Mouse (Mus musculus): ENCODE results near the gene Zbtb14.

Gene Zbtb14

GRCm38 (mm10) chr17:69382511-69383100 lies at the start of gene Zbtb14:
TSS of gene Zbtb14 (plus strand) at chr17:69383050.
- peak; percentile 98 for DNase-seq (ENCODE audit: low read depth, low spot score)

GRCm38 (mm10) chr17:69346056-69346455 lies 36.8 kb upstream of the Zbtb14 start:
- no peak for DNase-seq (ENCODE audit: low read depth, low spot score)

GRCm38 (mm10) chr17:69349014-69349531 lies 33.8 kb upstream of the Zbtb14 start:
- DNase-seq (ENCODE audit: low read depth, low spot score): peak; percentile 83

- DNase-seq (ENCODE audit: low read depth, low spot score): peak; percentile 37
Observed at GRCm38 (mm10) chr17:69365049-69365448, 17.8 kb upstream of the Zbtb14 start.

- no peak for DNase-seq (ENCODE audit: low read depth, low spot score)
Observed at GRCm38 (mm10) chr17:69380838-69381237, 2.0 kb upstream of the Zbtb14 start.

- peak; percentile 87 for DNase-seq (ENCODE audit: low read depth, low spot score)
Observed at GRCm38 (mm10) chr17:69383201-69383940, 521 bp downstream of the Zbtb14 start.

- peak; percentile 87 for DNase-seq (ENCODE audit: low read depth, low spot score)
Observed at GRCm38 (mm10) chr17:69383941-69384665, 1.3 kb downstream of the Zbtb14 start.

- peak; percentile 15 for DNase-seq (ENCODE audit: low read depth, low spot score)
Observed at GRCm38 (mm10) chr17:69396147-69397033, 13.5 kb downstream of the Zbtb14 start.

- no peak for DNase-seq (ENCODE audit: low read depth, low spot score)
Observed at GRCm38 (mm10) chr17:69397163-69397562, 14.3 kb downstream of the Zbtb14 start.

- DNase-seq (ENCODE audit: low read depth, low spot score): no peak
Observed at GRCm38 (mm10) chr17:69398092-69398491, 15.2 kb downstream of the Zbtb14 start.

GRCm38 (mm10) chr17:69401146-69401545 lies 18.3 kb downstream of the Zbtb14 start:
- no peak for DNase-seq (ENCODE audit: low read depth, low spot score)

- no peak for DNase-seq (ENCODE audit: low read depth, low spot score)
Observed at GRCm38 (mm10) chr17:69416163-69416562, 33.3 kb downstream of the Zbtb14 start.

- peak; percentile 97 for DNase-seq (ENCODE audit: low read depth, low spot score)
Observed at GRCm38 (mm10) chr17:69416920-69417661, 34.2 kb downstream of the Zbtb14 start.

- DNase-seq (ENCODE audit: low read depth, low spot score): peak; percentile 57
Observed at GRCm38 (mm10) chr17:69417724-69418373, 35.0 kb downstream of the Zbtb14 start.

GRCm38 (mm10) chr17:69421592-69421991 lies 38.7 kb downstream of the Zbtb14 start:
- peak; percentile 47 for DNase-seq (ENCODE audit: low read depth, low spot score)

- peak; percentile 33 for DNase-seq (ENCODE audit: low read depth, low spot score)
Observed at GRCm38 (mm10) chr17:69437836-69438235, 55.0 kb downstream of the Zbtb14 start.

GRCm38 (mm10) chr17:69438486-69438885 lies 55.6 kb downstream of the Zbtb14 start:
- peak; percentile 31 for DNase-seq (ENCODE audit: low read depth, low spot score)

GRCm38 (mm10) chr17:69438990-69439491 lies 56.2 kb downstream of the Zbtb14 start, which contains the start of gene Akain1:
TSS of gene Akain1 (plus strand) at chr17:69439326.
- peak; percentile 79 for DNase-seq (ENCODE audit: low read depth, low spot score)

GRCm38 (mm10) chr17:69439571-69440480 lies 57.0 kb downstream of the Zbtb14 start:
- peak; percentile 73 for DNase-seq (ENCODE audit: low read depth, low spot score)

Data from brain, adult 2 months (tissue).